In the genomic region with DNA sequence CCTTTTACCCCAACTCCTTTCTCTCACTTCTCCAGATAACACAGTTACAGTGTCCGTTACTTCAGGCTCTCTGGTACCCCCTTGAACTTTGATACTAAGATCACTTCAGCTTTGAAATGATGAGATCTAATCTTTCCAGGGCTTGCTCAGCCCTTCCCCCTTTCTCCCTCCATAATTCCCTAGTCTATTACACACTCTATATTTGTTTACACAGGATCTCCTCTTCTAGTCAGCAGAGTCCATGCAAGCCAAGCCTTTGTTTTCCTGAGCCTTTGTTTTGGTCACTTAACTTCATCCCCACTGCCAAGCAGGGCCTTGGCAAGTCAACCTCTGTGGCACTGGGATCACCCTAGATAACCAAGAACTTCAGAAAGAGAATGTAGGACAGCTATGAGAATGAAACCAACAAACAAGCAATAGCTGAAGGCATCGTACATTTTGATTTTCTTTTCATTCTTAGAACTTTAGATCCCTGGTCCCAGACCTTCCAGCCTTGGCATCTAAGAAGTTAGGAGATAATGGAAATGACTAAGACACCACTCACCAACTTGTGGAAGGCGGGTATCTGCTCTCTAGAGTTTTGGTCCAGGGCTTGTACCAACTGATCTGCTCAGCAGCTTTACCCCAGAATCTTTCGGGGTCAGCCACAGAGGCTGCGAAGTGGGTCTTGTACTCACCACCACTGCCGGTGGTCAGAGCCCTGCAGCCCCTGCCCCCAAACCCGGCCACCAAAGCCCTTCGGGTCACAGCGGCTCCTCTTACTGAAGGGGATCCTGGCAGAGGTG, we compare ENCODE assay signal across 9 mouse cellular contexts. TPM values are rescaled to one million over a fixed set of nuclear protein-coding genes. Genes with fewer than 3 reads are reported as not detected.
DNase-seq lines count a peak whose midpoint lies in the region; ATAC-seq and TF ChIP-seq lines count a peak whose summit lies in the region.
"Had no signal": no experiment of that assay in that cellular context is flagged by ENCODE, and none has a peak within 500 bp of the region (broad histone marks: within the 10 kb centered on the region; RNA-seq: fewer than 3 reads in every experiment).

No protein-coding gene starts in this region.

- DNase-seq in heart, adult 2 months: peak; percentile 14 to 18
- DNase-seq in heart, adult 8-10 months (ENCODE audit: low spot score): no peak
- DNase-seq in hindbrain, embryonic 11.5 days (ENCODE audit: low spot score): no peak
- no peak for DNase-seq in layer of hippocampus, adult 9-10 months (ENCODE audit: low spot score)
- DNase-seq in right cerebral cortex, adult 18-20 months: no peak
- no peak for DNase-seq in cerebellum, adult 2 months

- H3K27ac ChIP-seq in heart, adult 2 months: peak overlapping the region; percentile 68
- peak overlapping the region; percentile 57 for H3K27ac ChIP-seq in brown adipose tissue, adult 24 weeks (replicated peaks; ENCODE audit: low read depth, low read length)
- H3K27ac ChIP-seq in hindbrain, embryonic 11.5 days (ENCODE audit: low read depth, low read length): no peak overlapping the region
- H3K27ac ChIP-seq in midbrain, embryonic 12.5 days (replicated peaks): peak overlapping the region; percentile 42; the same call in 1 of the 2 replicates
- H3K27ac ChIP-seq in cerebellum, adult 2 months (ENCODE audit: insufficient read depth, low read length): no peak overlapping the region

- H3K36me3 ChIP-seq in heart, adult 2 months (ENCODE audit: control insufficient read depth, insufficient read depth, low read length): no peaks in the 10 kb centered on the region
- no peaks in the 10 kb centered on the region for H3K36me3 ChIP-seq in hindbrain, embryonic 11.5 days (ENCODE audit: control insufficient read depth, insufficient read depth, low read length)
- no peaks in the 10 kb centered on the region for H3K36me3 ChIP-seq in midbrain, embryonic 12.5 days
- H3K36me3 ChIP-seq: G1E had no signal

- TF ChIP-seq POLR2A in heart, adult 2 months (IDR thresholded peaks at IDR 0.05; ENCODE audit: insufficient read depth, low read depth, low read length): no peak
- TF ChIP-seq POLR2A in cerebellum, adult 2 months (IDR thresholded peaks at IDR 0.05; ENCODE audit: borderline replicate concordance, insufficient read depth, low read length): no peak

- no peak for TF ChIP-seq EP300 in heart, adult 2 months (IDR thresholded peaks at IDR 0.05; ENCODE audit: insufficient read depth, low read depth, low read length)

- H3K4me3 ChIP-seq in heart, adult 2 months: peak overlapping the region; percentile 56
- peak overlapping the region; percentile 72 for H3K4me3 ChIP-seq in brown adipose tissue, adult 24 weeks (ENCODE audit: insufficient read depth, low read depth, low read length)
- peak overlapping the region; percentile 37 for H3K4me3 ChIP-seq in hindbrain, embryonic 11.5 days (ENCODE audit: low read depth, low read length)
- peak overlapping the region; percentile 44 for H3K4me3 ChIP-seq in midbrain, embryonic 12.5 days
- H3K4me3 ChIP-seq in cerebellum, adult 2 months (replicated peaks; ENCODE audit: insufficient read depth, low read depth, low read length): no peak overlapping the region

- WGBS in heart, adult 2 months: 11% methylated on average over 9 of the region's 9 CpGs
- WGBS in hindbrain, embryonic 11.5 days: 10% methylated on average over 9 of the region's 9 CpGs
- WGBS in midbrain, embryonic 12.5 days: 7% methylated on average over 9 of the region's 9 CpGs
- 25% methylated on average over 9 of the region's 9 CpGs for WGBS in cerebellum, adult 2 months

- no peaks in the 10 kb centered on the region for H3K79me2 ChIP-seq in heart, adult 2 months (replicated peaks; ENCODE audit: control insufficient read depth, insufficient read depth, low read length)

- intact Hi-C loops in heart, adult 2 months (cut with DNase I): no loop called here

- H3K4me1 ChIP-seq in heart, adult 2 months (ENCODE audit: control insufficient read depth, insufficient read depth, low read length): no peaks in the 10 kb centered on the region
- H3K4me1 ChIP-seq in brown adipose tissue, adult 24 weeks (ENCODE audit: control insufficient read depth, insufficient read depth, insufficient read length, low read length): peaks cover 2% of the 10 kb centered on the region; the same call in 1 of the 2 replicates
- H3K4me1 ChIP-seq in hindbrain, embryonic 11.5 days (replicated peaks; ENCODE audit: control insufficient read depth, insufficient read depth, low read length): no peaks in the 10 kb centered on the region
- peaks cover 14% of the 10 kb centered on the region for H3K4me1 ChIP-seq in midbrain, embryonic 12.5 days
- H3K4me1 ChIP-seq in cerebellum, adult 2 months (ENCODE audit: control insufficient read depth, insufficient read depth, low read length): no peaks in the 10 kb centered on the region; the same call in 1 of the 2 replicates

- no peak for TF ChIP-seq CTCF in heart, adult 2 months (IDR thresholded peaks at IDR 0.05)
- no peak for TF ChIP-seq CTCF in cerebellum, adult 2 months (IDR thresholded peaks at IDR 0.05; ENCODE audit: borderline replicate concordance, insufficient read depth, low read depth, low read length)

- peak overlapping the region; percentile 56 for H3K4me2 ChIP-seq in hindbrain, embryonic 11.5 days (replicated peaks; ENCODE audit: low read depth, low read length)
- peak overlapping the region; percentile 60 for H3K4me2 ChIP-seq in midbrain, embryonic 12.5 days (replicated peaks)

- no peaks in the 10 kb centered on the region for H3K27me3 ChIP-seq in heart, adult 2 months (ENCODE audit: control insufficient read depth, insufficient read depth, low read length)
- no peaks in the 10 kb centered on the region for H3K27me3 ChIP-seq in hindbrain, embryonic 11.5 days (ENCODE audit: control insufficient read depth, insufficient read depth, low read length)
- H3K27me3 ChIP-seq in midbrain, embryonic 12.5 days: no peaks in the 10 kb centered on the region
- no peaks in the 10 kb centered on the region for H3K27me3 ChIP-seq in cerebellum, adult 2 months (ENCODE audit: control insufficient read depth, insufficient read depth, low read length)

- H3K9me3 ChIP-seq in hindbrain, embryonic 11.5 days (ENCODE audit: control insufficient read depth, low read length): no peaks in the 10 kb centered on the region
- H3K9me3 ChIP-seq in midbrain, embryonic 12.5 days: no peaks in the 10 kb centered on the region

- H3K9ac ChIP-seq in heart, adult 2 months (ENCODE audit: low read depth, low read length): peak overlapping the region; percentile 59
- peak overlapping the region; percentile 37 for H3K9ac ChIP-seq in hindbrain, embryonic 11.5 days (ENCODE audit: low read depth, low read length)
- H3K9ac ChIP-seq in midbrain, embryonic 12.5 days (replicated peaks): peak overlapping the region; percentile 58; the same call in 1 of the 2 replicates

- peak; percentile 56 for ATAC-seq in hindbrain, embryonic 11.5 days (ENCODE audit: low FRiP score)
- no peak; the same call in 1 of the 2 replicates for ATAC-seq in midbrain, embryonic 12.5 days (ENCODE audit: low FRiP score, low read depth)

RNA-seq across cellular contexts. Expression of a gene that starts 0.5 kb away (rescaled TPM):
- total RNA-seq in heart, adult 2 months (2021): 1 to 10 TPM; 3.3 to 4.3 TPM
- polyA plus RNA-seq in heart, adult 2 months (2012; rRNA removed): 1.5 and 1.9 TPM in 2 replicates
- 1 to 10 TPM; 2.6 to 3.9 (median 2.8) TPM for total RNA-seq in heart, adult 8-10 months (2022)
- 55.8 and 60.8 TPM in 2 replicates for polyA plus RNA-seq in brown adipose tissue, adult 24 weeks (2012; ENCODE audit: insufficient read depth, insufficient read length, missing spikeins)
- polyA plus RNA-seq in hindbrain, embryonic 11.5 days (2014; fragmentation: Nextera tagmentation; extraction: Ambion mirVana): 3.1 and 3.7 TPM in 2 replicates
- 2.3 and 2.4 TPM in 2 replicates for polyA plus RNA-seq in midbrain, embryonic 12.5 days (2016; fragmentation: Nextera tagmentation; extraction: Ambion mirVana)
- 1.1 and 1.6 TPM in 2 replicates for polyA plus RNA-seq in cerebellum, adult 2 months (2012; rRNA removed)
- polyA plus RNA-seq: G1E had no signal

Comparison
In these comparisons a context has a peak if more than half of its experiments do, and no peak if none do; other contexts are left out.
1. DNase-seq: peak in heart, adult 2 months (2 of 2); none in heart, adult 8-10 months (single experiment), hindbrain, embryonic 11.5 days (single experiment), layer of hippocampus, adult 9-10 months (single experiment), right cerebral cortex, adult 18-20 months (single experiment) and cerebellum, adult 2 months (0 of 2).
2. H3K27ac ChIP-seq: peak in heart, adult 2 months (single experiment), brown adipose tissue, adult 24 weeks (single experiment) and midbrain, embryonic 12.5 days (single experiment); none in hindbrain, embryonic 11.5 days (single experiment) and cerebellum, adult 2 months (single experiment).
3. RNA of a gene that starts 0.5 kb away (polyA plus RNA-seq): 55.8 to 60.8 TPM in brown adipose tissue, adult 24 weeks; 3.1 to 3.7 TPM in hindbrain, embryonic 11.5 days, 2.3 to 2.4 TPM in midbrain, embryonic 12.5 days, 1.5 to 1.9 TPM in heart, adult 2 months and 1.1 to 1.6 TPM in cerebellum, adult 2 months; every median in the first group is over 10 times any median in the second.
4. Peak in every context shown above with its lines, with median percentiles within 50 percentile points of each other: H3K9ac ChIP-seq.